Mouse (Mus musculus) heart, embryonic 16.5 days (tissue): Measurements from ENCODE around the gene Anks1b. TPM values are rescaled to one million over a fixed set of nuclear protein-coding genes. Genes with fewer than 3 reads are reported as not detected.

ENCODE experiments used
- ATAC-seq: fragments of 200-750 bp; cut with Nextera tagmentation; replicated peaks from 2 replicates; pipeline ENCODE4 v1.8.0; 2017; ENCODE audit warnings: moderate number of reproducible peaks; ENCODE audit not compliant: insufficient read depth, low FRiP score; ENCODE audit errors: extremely low read depth
- H3K27ac ChIP-seq: fragments of 300-500 bp; sonication (generic); 2 replicates; pipeline ENCODE4 v1.5.1; 2014; ENCODE audit warnings: mild to moderate bottlenecking, low read length, control low read depth, moderate library complexity
- H3K27me3 ChIP-seq: fragments of 300-500 bp; sonication (generic); 2 replicates; pipeline ENCODE4 v1.6.1; 2014; ENCODE audit warnings: low read length, mixed read lengths; ENCODE audit not compliant: control insufficient read depth, insufficient read depth
- H3K36me3 ChIP-seq: fragments of 300-500 bp; sonication (generic); 2 replicates; pipeline ENCODE4 v1.6.1; 2014; ENCODE audit not compliant: control insufficient read depth, insufficient read depth
- H3K4me1 ChIP-seq: fragments of 300-500 bp; sonication (generic); 2 replicates; pipeline ENCODE4 v1.6.1; 2014; ENCODE audit warnings: low read length, mixed read lengths; ENCODE audit not compliant: control insufficient read depth, insufficient read depth
- H3K4me2 ChIP-seq: fragments of 300-500 bp; sonication (generic); 2 replicates; pipeline ENCODE4 v1.6.1; 2014; ENCODE audit warnings: low read depth, mild to moderate bottlenecking, control low read depth, low read length
- H3K4me3 ChIP-seq: fragments of 300-500 bp; sonication (generic); 2 replicates; pipeline ENCODE4 v1.5.1; 2014; ENCODE audit warnings: mild to moderate bottlenecking, control low read depth, low read length
- H3K9ac ChIP-seq: fragments of 300-500 bp; sonication (generic); 2 replicates; pipeline ENCODE4 v1.6.1; 2014; ENCODE audit warnings: low read length, control low read depth
- H3K9me3 ChIP-seq: fragments of 300-500 bp; sonication (generic); replicated peaks from 2 replicates; pipeline ENCODE4 v1.6.1; 2016; ENCODE audit warnings: low read length; ENCODE audit not compliant: control insufficient read depth
- WGBS: fragments of 180-500 bp; shearing (Covaris S2); extraction: QIAGEN DNeasy Blood & Tissue Kit; methylation state at CpG from one replicate; pipeline ENCODE4 v1.1.7; 2014; 5-methylcytosine and 5-hydroxymethylcytosine counted together
- polyA plus RNA-seq: library from polyadenylated mRNA; unstranded; fragments of >200 nt; fragmentation: Nextera tagmentation; extraction: Ambion mirVana; gene quantifications from 2 replicates; pipeline ENCODE4 v1.2.1, GENCODE M21; 2015

The Anks1b gene
- polyA plus RNA-seq, 1 experiment from 2014 or later = 0.13 TPM

DNA sequence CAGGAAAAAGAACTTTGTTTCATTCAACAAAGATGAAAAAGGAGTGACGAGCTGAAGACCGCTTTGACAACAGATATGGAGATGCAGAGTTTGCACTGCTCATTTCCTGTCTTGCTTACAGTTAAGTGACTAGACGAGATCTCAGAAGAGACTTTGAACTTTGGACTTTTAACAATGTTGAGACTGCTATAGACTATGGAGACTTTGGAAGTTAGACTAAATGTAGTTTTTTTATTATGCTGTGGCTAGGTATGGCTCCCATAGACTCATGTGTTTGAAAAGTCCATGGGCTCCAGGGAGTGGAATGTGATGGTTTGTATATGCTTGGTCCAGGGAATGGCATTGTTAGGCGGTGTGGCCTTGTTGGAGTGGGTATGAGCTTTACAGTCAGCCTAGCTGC lies 1108.5 kb downstream of the Anks1b start:
- Histone ChIP-seq H3K4me3 (no peak overlapping the region), H3K9me3 (no peaks in the 10 kb centered on the region; the same call in 1 of the 2 replicates), H3K4me1 (peaks cover 6% of the 10 kb centered on the region), H3K36me3 (0 out of 2 replicates have a peak, but pooled peaks cover 4% of the 10 kb centered on the region), H3K9ac (no peak overlapping the region), H3K4me2 (no peak overlapping the region), H3K27me3 (no peaks in the 10 kb centered on the region), H3K27ac (no peak overlapping the region)
- 83% methylated on average over 4 of the region's 4 CpGs for WGBS
- ATAC-seq = no peak

DNA sequence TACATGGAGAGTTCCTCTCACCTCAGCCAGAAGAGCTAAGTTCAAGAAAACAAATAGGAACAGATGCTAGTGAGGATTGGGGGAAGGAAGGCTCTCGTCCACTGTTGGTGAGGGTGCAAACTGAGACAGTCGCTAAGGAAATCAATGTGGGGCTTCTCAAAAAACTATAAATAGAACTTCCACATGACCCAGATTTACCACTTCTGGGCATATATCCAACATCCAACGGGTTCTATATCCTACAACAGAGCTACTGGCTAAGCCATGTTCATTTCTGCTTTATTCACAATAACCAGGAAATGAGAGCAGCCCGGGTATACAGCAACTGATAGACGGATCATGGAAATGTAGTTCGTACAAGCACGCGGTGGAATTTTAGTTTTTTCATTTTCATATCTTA lies 1109.7 kb downstream of the Anks1b start:
- WGBS = 47% methylated on average over 8 of the region's 8 CpGs
- ATAC-seq = peak; percentile 55; the same call in 1 of the 2 replicates
- H3K9me3 ChIP-seq = no peaks in the 10 kb centered on the region; the same call in 1 of the 2 replicates

DNA sequence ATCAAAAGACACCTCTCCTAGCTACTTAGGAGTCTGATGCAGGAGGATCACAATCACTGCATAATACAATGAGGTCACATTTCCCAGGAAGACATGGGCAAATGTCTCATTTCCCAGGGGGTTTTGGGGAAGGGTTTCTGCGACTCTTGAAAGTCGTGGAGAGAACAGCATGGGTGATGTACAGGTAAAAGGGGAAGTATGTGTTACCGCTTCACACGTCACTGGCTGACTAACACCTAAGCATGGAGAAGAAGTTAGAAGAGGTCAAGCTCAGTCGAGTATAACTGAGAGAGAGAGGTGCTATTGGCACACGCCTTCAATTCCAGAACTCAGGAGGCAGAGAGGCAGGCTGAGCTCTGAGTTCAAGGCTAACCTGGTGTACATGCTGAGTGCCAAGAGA lies 1117.0 kb downstream of the Anks1b start:
- 86% methylated on average over 6 of the region's 6 CpGs for WGBS
- H3K4me1 ChIP-seq = no peaks in the 10 kb centered on the region
- no peak overlapping the region for H3K27ac ChIP-seq
- ATAC-seq = no peak
- H3K9me3 ChIP-seq = no peaks in the 10 kb centered on the region
- H3K27me3 ChIP-seq = no peaks in the 10 kb centered on the region
- H3K36me3 ChIP-seq = peaks cover 12% of the 10 kb centered on the region
- H3K9ac ChIP-seq = no peak overlapping the region
- no peak overlapping the region for H3K4me2 ChIP-seq
- H3K4me3 ChIP-seq = no peak overlapping the region

More for the DNA sequence above, 1109.7 kb downstream of the Anks1b start:
- 0 out of 2 replicates have a peak, but pooled peaks cover 4% of the 10 kb centered on the region for H3K36me3 ChIP-seq
- peaks cover 6% of the 10 kb centered on the region for H3K4me1 ChIP-seq
- H3K4me2 ChIP-seq = no peak overlapping the region
- H3K9ac ChIP-seq = no peak overlapping the region
- H3K4me3 ChIP-seq = no peak overlapping the region
- H3K27ac ChIP-seq = no peak overlapping the region
- H3K27me3 ChIP-seq = no peaks in the 10 kb centered on the region

DNA sequence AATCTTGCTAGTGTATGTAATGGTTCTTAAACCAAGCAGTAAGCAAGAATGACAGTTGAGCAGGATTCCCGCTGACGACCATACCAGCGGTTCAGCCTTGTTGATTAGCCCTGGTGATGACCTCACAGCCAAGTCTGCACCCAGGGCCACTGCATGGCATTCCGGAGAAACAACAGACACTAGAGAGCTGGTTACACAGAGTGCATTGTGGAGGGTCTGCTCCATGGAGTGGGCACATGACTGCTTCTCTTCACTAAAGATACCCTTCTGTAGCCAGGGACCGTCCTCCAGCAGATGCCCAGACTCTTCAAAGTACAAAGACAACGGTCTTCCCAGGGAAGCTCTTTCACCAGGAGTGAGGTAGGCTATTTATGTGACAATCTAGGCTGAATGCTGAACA lies 1118.9 kb downstream of the Anks1b start:
- peaks cover 16% of the 10 kb centered on the region for H3K36me3 ChIP-seq

DNA sequence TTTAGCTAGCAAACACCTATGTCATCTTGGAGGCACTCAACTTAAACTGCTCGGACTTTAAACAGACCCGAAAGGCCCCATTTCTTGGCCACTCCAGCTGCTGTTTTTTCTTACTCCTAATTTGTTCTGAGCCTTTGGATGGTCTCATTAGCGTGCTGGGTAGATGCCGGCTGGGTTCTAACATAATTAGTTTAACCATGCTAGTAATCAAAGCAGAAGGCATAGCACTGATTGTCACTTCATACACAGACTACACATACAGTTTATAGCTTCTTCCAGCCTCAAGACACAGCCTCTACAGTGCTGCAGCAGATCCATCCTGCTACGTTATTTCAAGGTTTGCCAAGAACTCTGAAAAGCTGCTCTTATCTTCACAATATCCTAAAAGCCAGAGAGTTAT lies 1120.6 kb downstream of the Anks1b start:
- no peak overlapping the region for H3K9ac ChIP-seq
- ATAC-seq = no peak
- H3K9me3 ChIP-seq = no peaks in the 10 kb centered on the region
- H3K4me1 ChIP-seq = no peaks in the 10 kb centered on the region
- H3K36me3 ChIP-seq = peaks cover 16% of the 10 kb centered on the region
- H3K27ac ChIP-seq = no peak overlapping the region
- H3K4me3 ChIP-seq = no peak overlapping the region
- H3K4me2 ChIP-seq = no peak overlapping the region
- 87% methylated on average over 5 of the region's 5 CpGs for WGBS
- no peaks in the 10 kb centered on the region for H3K27me3 ChIP-seq

More for the DNA sequence above, 1118.9 kb downstream of the Anks1b start:
- Histone ChIP-seq H3K9ac (no peak overlapping the region), H3K27me3 (no peaks in the 10 kb centered on the region), H3K9me3 (no peaks in the 10 kb centered on the region), H3K4me1 (no peaks in the 10 kb centered on the region), H3K27ac (no peak overlapping the region), H3K4me2 (no peak overlapping the region), H3K4me3 (no peak overlapping the region)
- no peak for ATAC-seq
- WGBS = 77% methylated on average over 6 of the region's 6 CpGs

DNA sequence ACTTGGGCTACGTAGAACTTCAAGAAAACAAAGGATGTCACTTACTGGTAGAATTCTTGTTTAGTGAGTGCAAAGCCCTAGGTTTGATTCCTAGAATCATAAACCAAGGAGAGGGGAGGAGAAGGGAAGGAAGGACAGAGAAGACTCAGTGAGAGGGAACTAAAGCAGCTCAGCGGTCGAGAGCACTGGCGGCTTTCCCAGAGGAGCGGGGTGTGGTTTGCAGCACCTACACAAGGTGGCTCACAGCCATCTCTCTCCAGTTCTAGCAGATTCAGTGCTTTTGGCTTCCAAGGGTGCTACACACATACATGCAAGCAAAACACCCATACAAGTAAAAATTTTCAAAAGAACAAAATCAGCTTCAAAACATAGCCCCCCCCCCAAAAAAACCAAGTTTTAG lies 1126.6 kb downstream of the Anks1b start:
- peaks cover 13% of the 10 kb centered on the region for H3K36me3 ChIP-seq
- H3K4me3 ChIP-seq = no peak overlapping the region
- 69% methylated on average over 5 of the region's 5 CpGs for WGBS
- no peaks in the 10 kb centered on the region for H3K27me3 ChIP-seq
- H3K27ac ChIP-seq = no peak overlapping the region
- H3K9ac ChIP-seq = no peak overlapping the region
- ATAC-seq = no peak
- H3K4me1 ChIP-seq = no peaks in the 10 kb centered on the region
- H3K4me2 ChIP-seq = no peak overlapping the region
- H3K9me3 ChIP-seq = no peaks in the 10 kb centered on the region

DNA sequence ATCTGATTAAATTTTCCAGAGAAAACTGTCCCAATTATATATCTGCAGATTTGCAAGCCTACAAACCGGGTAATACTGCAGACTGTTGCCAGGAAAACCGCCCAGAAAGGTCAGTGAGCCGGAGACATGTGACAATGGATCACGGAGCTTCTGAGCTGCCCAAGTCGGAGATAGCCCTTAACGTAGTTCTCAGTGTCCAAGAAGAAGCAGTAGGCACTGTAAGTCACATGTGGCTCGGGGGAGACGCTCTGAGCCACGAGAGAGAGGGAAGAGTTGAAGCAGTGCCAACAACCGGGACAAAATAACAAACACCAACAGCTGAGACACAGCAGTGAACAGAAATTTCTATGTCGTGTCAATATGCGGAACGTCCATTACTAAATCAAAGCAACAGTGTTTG lies 1128.1 kb downstream of the Anks1b start:
- Histone ChIP-seq H3K27me3 (no peaks in the 10 kb centered on the region), H3K9ac (no peak overlapping the region), H3K4me1 (no peaks in the 10 kb centered on the region), H3K9me3 (no peaks in the 10 kb centered on the region), H3K4me2 (no peak overlapping the region), H3K4me3 (no peak overlapping the region), H3K36me3 (peaks cover 6% of the 10 kb centered on the region; the same call in 1 of the 2 replicates), H3K27ac (no peak overlapping the region)
- WGBS = 71% methylated on average over 13 of the region's 13 CpGs
- no peak for ATAC-seq

DNA sequence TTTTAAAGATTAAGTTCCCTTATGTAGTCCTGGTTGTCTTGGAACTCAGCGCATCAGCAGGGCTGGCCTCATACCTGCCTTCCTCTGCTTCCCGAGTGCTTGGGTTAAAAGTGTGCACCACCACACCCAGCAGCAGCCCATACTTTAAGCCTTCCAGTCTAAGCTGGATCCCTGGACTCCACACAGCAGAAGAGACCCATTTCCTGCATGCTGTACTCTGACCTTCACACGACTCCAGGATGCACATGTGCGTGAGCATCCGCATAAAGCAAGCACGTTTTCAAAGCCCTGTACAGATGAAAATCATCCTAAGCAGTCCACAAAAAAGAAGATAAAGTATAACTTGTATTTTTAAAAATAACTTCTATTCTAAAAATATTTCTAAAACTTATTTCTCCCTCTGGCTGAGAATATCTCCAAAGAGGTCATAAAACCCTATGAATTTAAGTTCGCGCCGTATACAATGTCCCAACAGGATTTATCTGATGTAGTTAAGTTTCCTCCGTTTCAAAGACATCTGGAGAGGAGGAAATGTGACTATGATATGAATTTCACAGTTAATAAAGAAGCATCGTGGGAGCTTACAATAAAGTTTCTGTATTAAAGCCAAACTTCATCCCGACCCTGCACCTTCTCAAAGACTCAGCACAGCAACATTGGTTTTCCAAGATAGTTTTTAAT lies 1132.7 kb downstream of the Anks1b start:
- Histone ChIP-seq H3K9ac (no peak overlapping the region), H3K36me3 (peaks cover 17% of the 10 kb centered on the region), H3K27me3 (no peaks in the 10 kb centered on the region), H3K4me2 (no peak overlapping the region), H3K4me1 (no peaks in the 10 kb centered on the region), H3K9me3 (no peaks in the 10 kb centered on the region), H3K4me3 (no peak overlapping the region), H3K27ac (no peak overlapping the region; the same call in 1 of the 2 replicates)
- no peak for ATAC-seq
- WGBS = 74% methylated on average over 12 of the region's 12 CpGs
